Mouse (Mus musculus) forebrain, embryonic 14.5 days (tissue): ENCODE results near the gene Arid4a. TPM values are rescaled to one million over a fixed set of nuclear protein-coding genes. Genes with fewer than 3 reads are reported as not detected.

ENCODE experiments used
- ATAC-seq: fragments of 200-750 bp; cut with Nextera tagmentation; 2 replicates; pipeline ENCODE4 v1.8.0; 2017; ENCODE audit warnings: mild to moderate bottlenecking, moderate library complexity
- DNase-seq: peaks from one replicate; pipeline ENCODE4 v3.0.0-alpha.2; 2015; ENCODE audit warnings: low spot score
- H3K27ac ChIP-seq: fragments of 300-500 bp; sonication (generic); 2 replicates; pipeline ENCODE4 v1.5.1; 2014; ENCODE audit warnings: low read depth, mild to moderate bottlenecking, control low read depth, low read length, moderate library complexity
- H3K27me3 ChIP-seq: fragments of 300-500 bp; sonication (generic); replicated peaks from 2 replicates; pipeline ENCODE4 v1.6.1; 2014; ENCODE audit warnings: low read length, control low read depth, mixed read lengths; ENCODE audit not compliant: control insufficient read depth, insufficient read depth
- H3K36me3 ChIP-seq: fragments of 300-500 bp; sonication (generic); 2 replicates; pipeline ENCODE4 v1.6.1; 2014; ENCODE audit warnings: low read length, control low read depth; ENCODE audit not compliant: control insufficient read depth, insufficient read depth
- H3K4me1 ChIP-seq: fragments of 300-500 bp; sonication (generic); 2 replicates; pipeline ENCODE4 v1.6.1; 2014; ENCODE audit warnings: antibody characterized with exemption, low read length, control low read depth; ENCODE audit not compliant: control insufficient read depth, insufficient read depth
- H3K4me2 ChIP-seq: fragments of 300-500 bp; sonication (generic); 2 replicates; pipeline ENCODE4 v1.6.1; 2014; ENCODE audit warnings: mild to moderate bottlenecking, control low read depth, low read length
- H3K4me3 ChIP-seq: fragments of 300-500 bp; sonication (generic); 2 replicates; pipeline ENCODE4 v1.5.1; 2014; ENCODE audit warnings: low read depth, low read length, control low read depth
- H3K9ac ChIP-seq: fragments of 300-500 bp; sonication (generic); 2 replicates; pipeline ENCODE4 v1.6.1; 2014; ENCODE audit warnings: mild to moderate bottlenecking, low read length, control low read depth, moderate library complexity
- H3K9me3 ChIP-seq: fragments of 300-500 bp; sonication (generic); replicated peaks from 2 replicates; pipeline ENCODE4 v1.6.1; 2016; ENCODE audit warnings: low read length, control low read depth, mixed read lengths; ENCODE audit not compliant: control insufficient read depth
- WGBS: fragments of 180-500 bp; shearing (Covaris S2); extraction: QIAGEN DNeasy Blood & Tissue Kit; methylation state at CpG from one replicate; pipeline ENCODE4 v1.1.7; 2014; 5-methylcytosine and 5-hydroxymethylcytosine counted together
- polyA plus RNA-seq: library from polyadenylated mRNA; unstranded; fragments of >200 nt; fragmentation: Nextera tagmentation; extraction: Ambion mirVana; gene quantifications from 2 replicates; pipeline ENCODE4 v1.2.1, GENCODE M21; 2014

Arid4a gene
- polyA plus RNA-seq, 1 experiment from 2014 or later, result 34.1 TPM

GRCm38 (mm10) chr12:71136130-71136973 is 120.6 kb downstream of the Arid4a start, which contains the start of the genes Timm9 and 2700049A03Rik:
TSS of gene Timm9 (minus strand) at chr12:71136684.
TSS of gene 2700049A03Rik (plus strand) at chr12:71136848.
- Histone ChIP-seq H3K4me3 (peak within 1 kb of the TSS; percentile 91), H3K4me1 (peaks cover 18% of the 10 kb centered on the region), H3K27ac (peak within 1 kb of the TSS; percentile 73), H3K9me3 (no peaks in the 10 kb centered on the region), H3K4me2 (peak within 1 kb of the TSS; percentile 96), H3K27me3 (no peaks in the 10 kb centered on the region), H3K9ac (peak within 1 kb of the TSS; percentile 81), H3K36me3 (peaks cover 27% of the 10 kb centered on the region)
- under 1% methylated on average over 52 of the region's 52 CpGs for WGBS
- peak; percentile 87 for DNase-seq
- ATAC-seq, result peak; percentile 94

DNA sequence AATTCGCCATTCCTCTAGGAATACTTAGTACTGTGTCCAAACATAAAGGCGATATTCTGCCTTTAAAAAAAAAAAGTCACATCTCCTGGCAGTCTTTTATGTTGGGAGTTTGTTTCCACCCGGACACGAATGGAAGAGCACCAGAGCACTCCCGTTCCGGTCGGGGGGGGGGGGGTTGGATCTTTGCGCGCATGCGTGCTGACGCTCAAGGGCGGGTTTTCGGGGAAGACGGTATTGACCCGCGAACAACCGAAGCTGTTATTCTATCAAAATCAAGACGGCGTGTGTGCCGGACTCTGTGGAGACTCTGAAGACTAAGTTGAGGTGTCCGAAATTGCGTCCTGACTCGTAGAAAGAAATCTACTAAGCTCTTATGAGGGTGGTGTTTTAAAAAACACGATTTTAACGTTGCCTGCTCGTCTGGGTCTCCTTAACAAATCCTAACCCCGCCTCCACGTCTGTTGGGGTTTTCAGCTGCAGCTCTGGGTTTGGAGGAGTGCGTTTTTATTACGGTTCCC is 121.2 kb downstream of the Arid4a start:
- Histone ChIP-seq H3K9ac (peak overlapping the region; percentile 81), H3K27ac (peak overlapping the region; percentile 73), H3K27me3 (no peaks in the 10 kb centered on the region), H3K4me1 (peaks cover 18% of the 10 kb centered on the region), H3K4me3 (peak overlapping the region; percentile 91), H3K9me3 (no peaks in the 10 kb centered on the region), H3K36me3 (peaks cover 29% of the 10 kb centered on the region), H3K4me2 (peak overlapping the region; percentile 96)
- under 1% methylated on average over 30 of the region's 30 CpGs for WGBS
- DNase-seq, result peak; percentile 94
- ATAC-seq, result peak; percentile 86

- peak; percentile 7 for DNase-seq
- 10% methylated on average over 11 of the region's 11 CpGs for WGBS
- peak overlapping the region; percentile 96 for H3K4me2 ChIP-seq
Measured at GRCm38 (mm10) chr12:71137686-71138085, 121.9 kb downstream of the Arid4a start.

GRCm38 (mm10) chr12:71139258-71139828 is 123.6 kb downstream of the Arid4a start:
- Histone ChIP-seq H3K9me3 (no peaks in the 10 kb centered on the region), H3K27ac (no peak overlapping the region), H3K4me1 (peaks cover 18% of the 10 kb centered on the region), H3K4me3 (peak overlapping the region; percentile 91; the same call in 1 of the 2 replicates), H3K27me3 (no peaks in the 10 kb centered on the region), H3K4me2 (peak overlapping the region; percentile 96), H3K36me3 (peaks cover 39% of the 10 kb centered on the region), H3K9ac (no peak overlapping the region)
- DNase-seq (no peak), ATAC-seq (no peak)
- 80% methylated on average over 5 of the region's 5 CpGs for WGBS

More at GRCm38 (mm10) chr12:71137686-71138085, 121.9 kb downstream of the Arid4a start:
- H3K36me3 ChIP-seq, result peaks cover 30% of the 10 kb centered on the region
- ATAC-seq, result no peak
- H3K27me3 ChIP-seq, result no peaks in the 10 kb centered on the region
- no peaks in the 10 kb centered on the region for H3K9me3 ChIP-seq
- peak overlapping the region; percentile 91 for H3K4me3 ChIP-seq
- H3K4me1 ChIP-seq, result peaks cover 18% of the 10 kb centered on the region
- peak overlapping the region; percentile 81 for H3K9ac ChIP-seq
- no peak overlapping the region for H3K27ac ChIP-seq

DNA sequence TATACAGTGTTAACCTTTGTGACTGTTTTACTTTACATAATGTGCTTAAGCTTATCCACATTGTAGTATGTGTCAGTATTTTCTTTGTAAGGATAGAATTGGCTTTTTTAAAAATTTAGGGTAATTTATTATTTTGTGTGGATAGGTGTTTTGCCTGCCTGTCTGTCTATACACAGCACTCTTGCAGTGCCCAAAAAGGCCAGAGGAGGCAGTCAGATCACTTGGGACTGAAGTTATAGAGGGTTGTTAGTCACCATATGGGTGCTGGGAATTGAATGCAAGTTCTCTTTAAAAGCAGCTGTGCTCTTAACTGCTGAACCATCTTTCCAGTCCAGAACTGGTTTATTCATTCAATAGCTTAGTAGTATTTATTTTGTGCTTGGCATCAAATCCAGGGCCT is 125.4 kb downstream of the Arid4a start:
- Histone ChIP-seq H3K4me2 (no peak overlapping the region), H3K36me3 (peaks cover 58% of the 10 kb centered on the region), H3K4me3 (no peak overlapping the region), H3K27me3 (no peaks in the 10 kb centered on the region), H3K4me1 (peaks cover 13% of the 10 kb centered on the region), H3K9ac (no peak overlapping the region), H3K27ac (no peak overlapping the region), H3K9me3 (no peaks in the 10 kb centered on the region)
- ATAC-seq (no peak), DNase-seq (no peak)

GRCm38 (mm10) chr12:71147641-71148040 is 131.9 kb downstream of the Arid4a start:
- no peaks in the 10 kb centered on the region for H3K4me1 ChIP-seq
- DNase-seq (peak; percentile 54), ATAC-seq (no peak)
- 93% methylated on average over 3 of the region's 3 CpGs for WGBS
- H3K4me3 ChIP-seq, result no peak overlapping the region
- no peaks in the 10 kb centered on the region for H3K9me3 ChIP-seq
- H3K4me2 ChIP-seq, result no peak overlapping the region
- H3K27me3 ChIP-seq, result no peaks in the 10 kb centered on the region
- H3K27ac ChIP-seq, result no peak overlapping the region
- no peak overlapping the region for H3K9ac ChIP-seq
- H3K36me3 ChIP-seq, result peaks cover 85% of the 10 kb centered on the region

Other genes with a start within 250 kb of the Arid4a start
- 8.5 and 11.8 TPM in 2 replicates for gene Frmd6, start 190.5 kb upstream of the Arid4a start, polyA plus RNA-seq
- 335 and 376 TPM in 2 replicates for gene Actr10, start 78.1 kb upstream of the Arid4a start, polyA plus RNA-seq
- gene Psma3, start 41.4 kb upstream of the Arid4a start, polyA plus RNA-seq, result 540 and 656 TPM in 2 replicates
- gene Tomm20l, start 95.4 kb downstream of the Arid4a start, polyA plus RNA-seq, result 0.41 TPM in 1 of 2 replicates, not detected in the other
- gene Timm9, start 120.7 kb downstream of the Arid4a start, polyA plus RNA-seq, result 85.7 and 94.9 TPM in 2 replicates
- 19.2 and 19.9 TPM in 2 replicates for gene 2700049A03Rik, start 120.9 kb downstream of the Arid4a start, polyA plus RNA-seq